Mouse (Mus musculus) neural tube, embryonic 14.5 days (tissue): Measurements from ENCODE around the gene Apba3. TPM values are rescaled to one million over a fixed set of nuclear protein-coding genes. Genes with fewer than 3 reads are reported as not detected.
A peak's percentile ranks its signal among the peaks of the same experiment; 100 is the strongest.

Source experiments
- ATAC-seq: fragments of 200-750 bp; cut with Nextera tagmentation; 2 replicates; pipeline ENCODE4 v1.8.0; 2017; ENCODE audit warnings: low read depth, mild to moderate bottlenecking, moderate TSS enrichment, moderate library complexity
- H3K27ac ChIP-seq: fragments of 300-500 bp; sonication (generic); 2 replicates; pipeline ENCODE4 v1.5.1; 2014; ENCODE audit warnings: low read depth, mild to moderate bottlenecking, control low read depth, low read length, moderate library complexity, mixed read lengths
- H3K27me3 ChIP-seq: fragments of 300-500 bp; sonication (generic); 2 replicates; pipeline ENCODE4 v1.6.1; 2014; ENCODE audit warnings: low read length; ENCODE audit not compliant: control insufficient read depth, insufficient read depth
- H3K36me3 ChIP-seq: fragments of 300-500 bp; sonication (generic); 2 replicates; pipeline ENCODE4 v1.6.1; 2014; ENCODE audit warnings: low read length, mixed read lengths; ENCODE audit not compliant: control insufficient read depth, insufficient read depth
- H3K4me1 ChIP-seq: fragments of 300-500 bp; sonication (generic); 2 replicates; pipeline ENCODE4 v1.6.1; 2014; ENCODE audit warnings: low read length; ENCODE audit not compliant: control insufficient read depth, insufficient read depth
- H3K4me2 ChIP-seq: fragments of 300-500 bp; sonication (generic); 2 replicates; pipeline ENCODE4 v1.6.1; 2014; ENCODE audit warnings: mild to moderate bottlenecking, low read depth, low read length, control low read depth
- H3K4me3 ChIP-seq: fragments of 300-500 bp; sonication (generic); 2 replicates; pipeline ENCODE4 v1.5.1; 2014; ENCODE audit warnings: low read depth, low read length, control low read depth, mixed read lengths
- H3K9ac ChIP-seq: fragments of 300-500 bp; sonication (generic); replicated peaks from 2 replicates; pipeline ENCODE4 v1.6.1; 2014; ENCODE audit warnings: low read depth, mild to moderate bottlenecking, control low read depth, low read length, mixed read lengths
- H3K9me3 ChIP-seq: fragments of 300-500 bp; sonication (generic); 2 replicates; pipeline ENCODE4 v1.6.1; 2016; ENCODE audit warnings: low read length; ENCODE audit not compliant: control insufficient read depth
- WGBS: fragments of 180-500 bp; shearing (Covaris S2); extraction: QIAGEN DNeasy Blood & Tissue Kit; methylation state at CpG from one replicate; pipeline ENCODE4 v1.1.7; 2014; 5-methylcytosine and 5-hydroxymethylcytosine counted together
- polyA plus RNA-seq: library from polyadenylated mRNA; unstranded; fragments of >200 nt; fragmentation: Nextera tagmentation; extraction: Ambion mirVana; gene quantifications from 2 replicates; pipeline ENCODE4 v1.2.1, GENCODE M21; 2014

The Apba3 gene
- polyA plus RNA-seq, 1 experiment from 2014 or later, result 26.1 TPM

- no peak for ATAC-seq
- no peak overlapping the region for H3K27ac ChIP-seq
- no peak overlapping the region for H3K4me3 ChIP-seq
- H3K27me3 ChIP-seq, result no peaks in the 10 kb centered on the region
- no peaks in the 10 kb centered on the region for H3K9me3 ChIP-seq
- 89% methylated on average over 9 of the region's 9 CpGs for WGBS
- H3K4me2 ChIP-seq, result no peak overlapping the region
- H3K36me3 ChIP-seq, result no peaks in the 10 kb centered on the region; the same call in 1 of the 2 replicates
- 0 out of 2 replicates have a peak, but pooled peaks cover 3% of the 10 kb centered on the region for H3K4me1 ChIP-seq
- H3K9ac ChIP-seq, result no peak overlapping the region
Observed at GRCm38 (mm10) chr10:81300352-81300907, 33.7 kb downstream of the Apba3 start.

GRCm38 (mm10) chr10:81301321-81301720 is 34.6 kb downstream of the Apba3 start:
- no peak overlapping the region for H3K4me2 ChIP-seq
- H3K27ac ChIP-seq, result no peak overlapping the region
- WGBS, result 82% methylated on average over 9 of the region's 9 CpGs
- H3K4me3 ChIP-seq, result no peak overlapping the region
- H3K36me3 ChIP-seq, result peaks cover 2% of the 10 kb centered on the region
- H3K27me3 ChIP-seq, result no peaks in the 10 kb centered on the region
- H3K4me1 ChIP-seq, result 0 out of 2 replicates have a peak, but pooled peaks cover 3% of the 10 kb centered on the region
- no peaks in the 10 kb centered on the region for H3K9me3 ChIP-seq
- H3K9ac ChIP-seq, result no peak overlapping the region
- ATAC-seq, result no peak

DNA sequence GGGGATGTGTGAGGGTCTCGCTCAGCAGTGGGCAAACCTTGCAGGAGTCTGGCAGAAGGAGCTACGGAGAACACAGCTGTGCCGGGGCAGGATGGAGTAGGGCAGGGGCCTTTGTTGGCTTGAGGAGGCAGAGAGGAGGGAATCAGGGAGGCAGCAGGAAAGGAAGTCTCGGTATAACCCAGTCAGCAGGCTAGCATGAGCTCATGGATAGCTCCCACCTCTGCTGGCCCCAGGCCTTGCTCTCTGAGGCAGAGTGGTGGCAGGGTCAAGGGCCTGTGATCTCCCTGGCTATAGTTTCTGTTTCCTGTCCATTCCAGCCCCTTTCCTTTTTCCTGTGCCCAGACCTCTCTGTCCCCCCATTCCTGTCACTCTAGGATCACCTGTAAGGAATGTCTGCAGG is 35.5 kb downstream of the Apba3 start:
- Histone ChIP-seq H3K36me3 (peaks cover 12% of the 10 kb centered on the region), H3K4me3 (no peak overlapping the region), H3K27ac (no peak overlapping the region), H3K4me1 (0 out of 2 replicates have a peak, but pooled peaks cover 3% of the 10 kb centered on the region), H3K9me3 (no peaks in the 10 kb centered on the region), H3K9ac (no peak overlapping the region), H3K27me3 (no peaks in the 10 kb centered on the region), H3K4me2 (no peak overlapping the region)
- 63% methylated on average over 4 of the region's 4 CpGs for WGBS
- no peak for ATAC-seq

DNA sequence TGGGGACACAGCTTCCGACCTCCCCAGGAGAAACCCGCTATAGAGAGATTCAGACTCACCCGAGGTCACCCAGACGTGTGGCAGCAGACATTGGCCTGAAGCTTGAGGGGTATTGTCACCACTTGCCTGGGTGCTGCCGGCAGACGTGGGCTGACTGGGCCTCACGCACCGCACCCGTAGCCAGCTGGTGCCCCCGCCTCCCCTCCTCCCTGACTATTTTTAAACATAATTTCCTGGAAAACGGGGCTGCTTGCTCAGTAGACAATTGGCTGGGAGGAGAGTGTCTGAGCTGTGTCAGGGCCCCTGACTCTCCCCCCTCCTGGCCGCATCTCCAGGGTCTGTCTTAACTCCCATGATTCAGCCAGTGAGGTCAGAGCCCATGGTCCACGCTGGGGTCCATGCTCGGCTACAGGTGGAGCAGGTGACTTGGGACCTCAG is 36.0 kb downstream of the Apba3 start:
- no peak overlapping the region for H3K4me2 ChIP-seq
- no peak for ATAC-seq
- 0 out of 2 replicates have a peak, but pooled peaks cover 3% of the 10 kb centered on the region for H3K4me1 ChIP-seq
- no peak overlapping the region for H3K9ac ChIP-seq
- WGBS, result 62% methylated on average over 14 of the region's 14 CpGs
- peaks cover 17% of the 10 kb centered on the region for H3K36me3 ChIP-seq
- no peaks in the 10 kb centered on the region for H3K9me3 ChIP-seq
- no peaks in the 10 kb centered on the region for H3K27me3 ChIP-seq
- no peak overlapping the region for H3K27ac ChIP-seq
- no peak overlapping the region for H3K4me3 ChIP-seq

- H3K27me3 ChIP-seq, result no peaks in the 10 kb centered on the region
- no peak overlapping the region for H3K4me3 ChIP-seq
- ATAC-seq, result no peak
- no peak overlapping the region for H3K4me2 ChIP-seq
- no peaks in the 10 kb centered on the region for H3K9me3 ChIP-seq
- H3K36me3 ChIP-seq, result peaks cover 21% of the 10 kb centered on the region
- H3K9ac ChIP-seq, result no peak overlapping the region
- no peak overlapping the region for H3K27ac ChIP-seq
- 0 out of 2 replicates have a peak, but pooled peaks cover 3% of the 10 kb centered on the region for H3K4me1 ChIP-seq
- WGBS, result 77% methylated on average over 10 of the region's 10 CpGs
Observed at GRCm38 (mm10) chr10:81303258-81303657, 36.5 kb downstream of the Apba3 start.

DNA sequence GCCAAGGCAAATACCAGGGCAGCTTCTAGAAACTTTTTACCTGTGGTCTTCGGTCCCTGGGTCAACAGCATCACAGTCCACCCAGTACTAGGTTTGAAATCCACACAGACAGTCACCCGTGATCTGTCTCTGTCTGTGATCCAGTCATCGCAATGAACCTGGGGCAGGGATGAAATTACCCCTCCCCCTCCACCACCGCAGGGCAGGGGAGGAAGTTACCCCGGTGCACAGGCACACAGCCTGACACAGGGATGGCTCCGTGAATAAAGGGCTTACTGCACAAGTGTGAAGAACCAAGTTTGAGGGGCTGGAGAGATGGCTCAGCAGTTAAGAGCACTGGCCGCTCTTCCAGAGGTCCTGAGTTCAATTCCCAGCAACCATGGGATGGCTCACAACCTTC is 37.0 kb downstream of the Apba3 start:
- Histone ChIP-seq H3K4me2 (no peak overlapping the region), H3K4me1 (0 out of 2 replicates have a peak, but pooled peaks cover 3% of the 10 kb centered on the region), H3K4me3 (no peak overlapping the region), H3K9me3 (no peaks in the 10 kb centered on the region), H3K36me3 (peaks cover 24% of the 10 kb centered on the region), H3K27me3 (no peaks in the 10 kb centered on the region), H3K9ac (no peak overlapping the region), H3K27ac (no peak overlapping the region)
- 82% methylated on average over 7 of the region's 7 CpGs for WGBS
- ATAC-seq, result no peak

- no peak overlapping the region for H3K9ac ChIP-seq
- no peak overlapping the region for H3K4me3 ChIP-seq
- H3K36me3 ChIP-seq, result peaks cover 34% of the 10 kb centered on the region
- WGBS, result 17% methylated on average over 8 of the region's 9 CpGs
- no peaks in the 10 kb centered on the region for H3K9me3 ChIP-seq
- no peaks in the 10 kb centered on the region for H3K4me1 ChIP-seq
- H3K4me2 ChIP-seq, result no peak overlapping the region
- ATAC-seq, result peak; percentile 45; the same call in 1 of the 2 replicates
- H3K27me3 ChIP-seq, result no peaks in the 10 kb centered on the region
- no peak overlapping the region for H3K27ac ChIP-seq
Observed at GRCm38 (mm10) chr10:81304597-81305238, 38.0 kb downstream of the Apba3 start.

DNA sequence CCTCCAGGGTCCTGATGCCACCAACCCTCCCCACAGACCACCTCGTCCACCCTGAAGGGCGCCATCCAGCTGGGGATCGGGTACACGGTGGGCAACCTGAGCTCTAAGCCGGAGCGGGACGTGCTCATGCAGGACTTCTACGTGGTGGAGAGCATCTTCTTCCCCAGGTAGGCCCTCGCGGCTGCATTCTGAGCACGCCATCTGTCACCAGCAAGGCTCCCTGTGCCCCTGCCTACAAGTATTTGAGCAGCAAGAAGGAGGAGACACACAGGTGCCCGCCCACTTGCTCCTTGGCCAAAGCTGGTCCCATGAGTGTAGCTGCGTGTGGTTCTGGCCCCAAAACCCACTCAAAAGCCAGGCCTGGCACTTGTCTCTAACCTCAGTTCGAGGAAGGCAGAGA is 38.9 kb downstream of the Apba3 start:
- no peak for ATAC-seq
- no peak overlapping the region for H3K27ac ChIP-seq
- no peaks in the 10 kb centered on the region for H3K4me1 ChIP-seq
- no peak overlapping the region for H3K4me3 ChIP-seq
- H3K36me3 ChIP-seq, result peaks cover 43% of the 10 kb centered on the region
- no peaks in the 10 kb centered on the region for H3K27me3 ChIP-seq
- no peak overlapping the region for H3K4me2 ChIP-seq
- 96% methylated on average over 14 of the region's 14 CpGs for WGBS
- H3K9ac ChIP-seq, result no peak overlapping the region
- no peaks in the 10 kb centered on the region for H3K9me3 ChIP-seq

- Histone ChIP-seq H3K36me3 (peaks cover 48% of the 10 kb centered on the region), H3K4me3 (no peak overlapping the region), H3K9ac (no peak overlapping the region), H3K9me3 (no peaks in the 10 kb centered on the region), H3K27me3 (no peaks in the 10 kb centered on the region), H3K4me1 (no peaks in the 10 kb centered on the region), H3K27ac (no peak overlapping the region), H3K4me2 (no peak overlapping the region)
- WGBS, result 95% methylated on average over 12 of the region's 12 CpGs
- ATAC-seq, result no peak
Observed at GRCm38 (mm10) chr10:81306173-81306668, 39.5 kb downstream of the Apba3 start.
